Mouse (Mus musculus): ENCODE data around the gene Mapk12.

The Mapk12 gene

GRCm38 (mm10) chr15:89140659-89141252, at the start of gene Mapk12:
Gene Mapk12, minus strand, starts transcription at chr15:89140703.
- peak; percentile 41 to 63 for DNase-seq (ENCODE audit: low spot score in 2 of 2)

- no peak for DNase-seq (ENCODE audit: low spot score in 2 of 2)
Observed at GRCm38 (mm10) chr15:89184937-89185227, 44.4 kb upstream of the Mapk12 start.

- no peak for DNase-seq (ENCODE audit: low spot score in 2 of 2)
Observed at GRCm38 (mm10) chr15:89184141-89184936, 43.8 kb upstream of the Mapk12 start.

GRCm38 (mm10) chr15:89182842-89183241, 42.3 kb upstream of the Mapk12 start:
- no peak for DNase-seq (ENCODE audit: low spot score in 2 of 2)

- DNase-seq (ENCODE audit: low spot score in 2 of 2): no peak
Observed at GRCm38 (mm10) chr15:89182328-89182741, 41.8 kb upstream of the Mapk12 start.

- DNase-seq (ENCODE audit: low spot score in 2 of 2): no peak
Observed at GRCm38 (mm10) chr15:89181561-89182270, 41.2 kb upstream of the Mapk12 start.

- peak; percentile 76 to 78 for DNase-seq (ENCODE audit: low spot score in 2 of 2)
Observed at GRCm38 (mm10) chr15:89180571-89181229, 40.2 kb upstream of the Mapk12 start, which contains the start of gene Plxnb2. Gene Plxnb2, minus strand, starts transcription at chr15:89180788.

GRCm38 (mm10) chr15:89180081-89180541, 39.6 kb upstream of the Mapk12 start:
- peak in 1 of 2 experiments; percentile 48 for DNase-seq (ENCODE audit: low spot score in 2 of 2)

GRCm38 (mm10) chr15:89179630-89179964, 39.1 kb upstream of the Mapk12 start:
- no peak for DNase-seq (ENCODE audit: low spot score in 2 of 2)

GRCm38 (mm10) chr15:89178954-89179629, 38.6 kb upstream of the Mapk12 start:
- DNase-seq (ENCODE audit: low spot score in 2 of 2): peak; percentile 83 to 85

- no peak for DNase-seq (ENCODE audit: low spot score in 2 of 2)
Observed at GRCm38 (mm10) chr15:89178260-89178860, 37.9 kb upstream of the Mapk12 start.

GRCm38 (mm10) chr15:89177576-89178259, 37.2 kb upstream of the Mapk12 start:
- no peak for DNase-seq (ENCODE audit: low spot score in 2 of 2)

- peak; percentile 84 to 86 for DNase-seq (ENCODE audit: low spot score in 2 of 2)
Observed at GRCm38 (mm10) chr15:89177121-89177520, 36.6 kb upstream of the Mapk12 start.

GRCm38 (mm10) chr15:89175411-89176155, 35.1 kb upstream of the Mapk12 start:
- DNase-seq (ENCODE audit: low spot score in 2 of 2): no peak

- DNase-seq (ENCODE audit: low spot score in 2 of 2): no peak
Observed at GRCm38 (mm10) chr15:89174889-89175339, 34.4 kb upstream of the Mapk12 start.

- DNase-seq (ENCODE audit: low spot score in 2 of 2): peak; percentile 59 to 69
Observed at GRCm38 (mm10) chr15:89173906-89174214, 33.4 kb upstream of the Mapk12 start.

- no peak for DNase-seq (ENCODE audit: low spot score in 2 of 2)
Observed at GRCm38 (mm10) chr15:89173024-89173905, 32.8 kb upstream of the Mapk12 start.

GRCm38 (mm10) chr15:89172276-89172935, 31.9 kb upstream of the Mapk12 start:
- DNase-seq (ENCODE audit: low spot score in 2 of 2): no peak
